Mouse (Mus musculus) embryonic stem cell, embryonic (primary cell): ENCODE measurements around the gene Gpr137c.

Experiments
- CTCF ChIA-PET, 4 experiments: fragments of 300-600 bp in 2 of 4; fragments of 350-600 bp in 2 of 4; sonication (Branson Sonifier 250); formaldehyde crosslinking; loops; one replicate each; lab custom pipeline; 2022; ENCODE audit warnings: inconsistent platforms in 2 of 4; lab: Charles Lee
- POLR2A ChIA-PET, 4 experiments: fragments of 300-600 bp in 2 of 4; fragments of 350-600 bp in 2 of 4; sonication (Branson Sonifier 250); formaldehyde crosslinking; loops; one replicate each; lab custom pipeline; 2022; ENCODE audit warnings: antibody characterized with exemption in 4 of 4, inconsistent platforms in 1 of 4; lab: Charles Lee

Gene Gpr137c

GRCm38 (mm10) chr14:45319237-45319610 lies 99.7 kb downstream of the Gpr137c start:
- POLR2A ChIA-PET, result interaction anchor here in 3 of 4 experiments (0.6 to 5.4 kb wide), 32 partner anchors 8 to 339 kb away, joined by 3 to 100 read pairs (median 5); partner anchors contain the start of genes Psmc6 (in 3 of the 3), Gpr137c (in 2 of the 3), Styx (in 2 of the 3) and Txndc16 (in 2 of the 3)
- CTCF ChIA-PET, result interaction anchor here (0.7 to 4.7 kb wide), 4 partner anchors 10 kb away, joined by 4 to 67 read pairs (median 28); partner anchors contain the start of gene Psmc6 (in 4 of the 4)

- ChIA-PET POLR2A (interaction anchor here in 3 of 4 experiments (1.0 to 5.4 kb wide), 9 partner anchors 9 to 66 kb away, joined by 3 to 100 read pairs (median 15); partner anchors contain the start of genes Psmc6 (in 2 of the 3) and Styx (in 2 of the 3)), CTCF (interaction anchor here (0.6 to 4.7 kb wide), 4 partner anchors 9 to 17 kb away, joined by 3 to 67 read pairs (median 23); partner anchors contain the start of gene Psmc6 (in 3 of the 4))
Measured at GRCm38 (mm10) chr14:45320111-45320510, 100.6 kb downstream of the Gpr137c start.

DNA sequence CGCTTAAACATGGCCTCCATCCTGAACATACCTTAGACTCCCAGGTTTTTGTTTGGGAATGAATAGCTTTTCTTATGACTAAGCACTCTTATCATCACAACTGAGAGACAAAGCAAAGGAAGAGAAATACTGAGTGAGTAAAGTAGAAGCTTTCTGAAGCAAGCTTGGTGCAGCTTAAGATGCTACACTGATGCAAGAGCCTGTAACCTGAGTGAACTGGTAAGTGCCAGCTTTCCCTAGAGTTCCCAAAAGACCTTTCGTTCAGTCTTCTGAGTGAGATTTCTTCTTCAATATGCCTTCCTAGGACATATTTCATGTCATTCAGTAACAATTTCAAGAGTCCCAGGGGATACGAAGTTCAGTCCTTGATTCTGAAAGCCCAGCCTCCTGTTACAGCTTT lies 101.5 kb downstream of the Gpr137c start:
- CTCF ChIA-PET, result interaction anchor here (0.6 to 4.7 kb wide), 4 partner anchors 8 to 16 kb away, joined by 5 to 67 read pairs (median 26); partner anchors contain the start of gene Psmc6 (in 3 of the 4)
- POLR2A ChIA-PET, result interaction anchor here in 3 of 4 experiments (0.8 to 4.9 kb wide), 10 partner anchors 8 to 102 kb away, joined by 3 to 100 read pairs (median 6); partner anchors contain the start of genes Psmc6 (in 3 of the 3), Styx (in 2 of the 3) and Gpr137c (in 1 of the 3)

GRCm38 (mm10) chr14:45321622-45322021 lies 102.1 kb downstream of the Gpr137c start:
- ChIA-PET POLR2A (interaction anchor here in 3 of 4 experiments (0.8 to 4.9 kb wide), 8 partner anchors 8 to 102 kb away, joined by 3 to 62 read pairs (median 5); partner anchors contain the start of genes Psmc6 (in 2 of the 3), Gpr137c (in 1 of the 3) and Styx (in 1 of the 3)), CTCF (interaction anchor here in 3 of 4 experiments (0.6 to 4.7 kb wide), 4 partner anchors 8 to 101 kb away, joined by 3 to 67 read pairs (median 22); partner anchors contain the start of gene Psmc6 (in 2 of the 3))

- CTCF ChIA-PET, result no interaction called here
- POLR2A ChIA-PET, result interaction anchor here in 2 of 4 experiments (1.2 to 2.7 kb wide), 2 partner anchors 10 to 28 kb away, joined by 3 to 10 read pairs; partner anchors contain the start of gene Styx (in 1 of the 2)
Measured at GRCm38 (mm10) chr14:45322450-45322849, 102.9 kb downstream of the Gpr137c start.

DNA sequence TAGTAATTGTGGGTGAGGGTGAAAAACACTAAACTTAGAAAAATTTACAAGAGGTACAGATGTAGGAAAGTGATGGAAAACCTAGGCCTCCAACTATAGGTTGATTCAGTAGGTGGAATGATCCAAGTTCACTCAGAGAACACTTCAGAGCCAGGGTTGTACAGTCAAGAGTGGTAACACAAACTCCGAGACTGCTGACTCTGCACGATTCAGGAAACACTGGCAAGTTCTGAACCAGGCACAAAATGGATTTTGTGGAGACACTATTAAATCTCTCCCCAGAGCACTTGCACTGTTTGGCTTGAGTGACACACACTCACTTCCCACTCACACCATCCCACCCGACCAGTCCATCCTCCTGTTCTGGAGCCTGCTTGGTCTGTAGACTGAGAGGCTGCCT lies 103.8 kb downstream of the Gpr137c start:
- ChIA-PET POLR2A (interaction anchor here in 1 of 4 experiments (2.7 kb wide), 1 partner anchor 11 kb away, joined by 10 read pairs; no protein-coding TSS in a partner anchor), CTCF (no interaction called here)

DNA sequence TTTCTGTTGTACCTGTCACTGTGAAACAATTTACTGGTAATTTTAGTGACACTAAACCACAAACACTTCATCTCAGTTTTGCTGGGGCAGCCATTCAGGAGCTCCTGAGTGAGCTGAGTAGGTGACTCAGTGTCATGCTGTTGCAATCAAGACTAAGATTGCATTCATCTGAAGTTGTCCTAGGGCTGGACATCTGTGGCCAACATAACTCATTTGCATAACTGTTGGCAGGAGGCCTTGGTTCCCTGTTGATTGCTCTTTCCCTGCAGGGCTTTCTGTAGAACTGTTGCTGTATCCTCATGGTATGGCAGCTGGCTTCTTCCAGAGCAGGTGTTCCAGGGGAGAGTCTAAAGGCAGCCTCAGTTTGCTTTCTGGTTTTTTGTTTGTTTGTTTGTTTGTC lies 106.0 kb downstream of the Gpr137c start:
- ChIA-PET CTCF (interaction anchor here in 3 of 4 experiments (0.5 to 1.8 kb wide), 3 partner anchors 25 to 108 kb away, joined by 3 to 7 read pairs (median 4); partner anchors contain the start of gene Styx (in 1 of the 3)), POLR2A (interaction anchor here in 3 of 4 experiments (0.7 to 2.1 kb wide), 12 partner anchors 9 to 120 kb away, joined by 3 to 5 read pairs (median 3); partner anchors contain the start of genes Styx (in 1 of the 3) and Txndc16 (in 1 of the 3))

- ChIA-PET POLR2A (interaction anchor here (0.6 to 11.0 kb wide), 26 partner anchors 9 to 329 kb away, joined by 3 to 207 read pairs (median 14); partner anchors contain the start of genes Ero1l (in 3 of the 4), Gpr137c (in 2 of the 4), Styx (in 2 of the 4) and Txndc16 (in 1 of the 4)), CTCF (interaction anchor here (0.6 to 2.5 kb wide), 23 partner anchors 9 to 329 kb away, joined by 3 to 67 read pairs (median 6); partner anchors contain the start of genes Ero1l (in 3 of the 4), Styx (in 2 of the 4) and Ddhd1 (in 1 of the 4))
Measured at GRCm38 (mm10) chr14:45328072-45328713, 108.7 kb downstream of the Gpr137c start.

GRCm38 (mm10) chr14:45329018-45329588 lies 109.6 kb downstream of the Gpr137c start:
- ChIA-PET POLR2A (interaction anchor here (0.6 to 11.0 kb wide), 62 partner anchors 8 to 1746 kb away, joined by 3 to 207 read pairs (median 6); partner anchors contain the start of genes Ero1l (in 3 of the 4), Gpr137c (in 3 of the 4), Styx (in 3 of the 4) and Ddhd1 (in 1 of the 4)), CTCF (interaction anchor here (0.5 to 2.5 kb wide), 58 partner anchors 8 to 1447 kb away, joined by 3 to 67 read pairs (median 4); partner anchors contain the start of genes Ero1l (in 3 of the 4), Styx (in 3 of the 4) and Ddhd1 (in 1 of the 4))

DNA sequence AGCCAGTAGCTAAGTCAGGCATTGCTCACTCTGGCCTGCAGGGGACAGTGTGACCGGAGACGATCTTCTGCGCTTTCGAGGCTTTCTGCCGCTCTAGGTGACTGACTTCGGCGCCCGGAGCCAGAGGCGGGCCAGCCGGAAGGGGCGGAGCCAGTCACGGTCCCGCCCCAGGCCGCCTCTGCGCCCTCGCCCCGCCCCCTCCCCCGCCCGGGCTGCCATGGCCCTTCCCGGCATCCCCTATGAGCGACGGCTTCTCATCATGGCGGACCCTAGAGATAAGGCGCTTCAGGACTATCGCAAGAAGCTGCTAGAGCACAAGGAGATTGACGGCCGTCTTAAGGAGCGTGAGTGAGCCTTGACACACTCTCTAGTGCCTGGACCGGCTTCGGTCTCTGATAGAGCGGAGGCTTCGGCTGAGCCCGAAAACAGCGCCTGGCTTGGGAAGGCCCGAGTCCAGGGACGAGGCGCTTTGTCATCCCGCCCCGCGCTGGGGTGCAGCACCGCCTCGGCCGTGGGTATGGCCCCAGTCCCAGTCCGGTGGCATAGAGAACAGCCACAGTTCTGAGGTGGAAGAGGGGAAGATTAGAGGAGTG lies 110.2 kb downstream of the Gpr137c start, which contains the start of gene Psmc6:
Gene Psmc6, plus strand, starts transcription at position 200 of the 593 bp plus-strand sequence.
- ChIA-PET POLR2A (interaction anchor here (0.6 to 11.0 kb wide), 65 partner anchors 8 to 1746 kb away, joined by 3 to 207 read pairs (median 5); partner anchors contain the start of genes Styx (in 4 of the 4), Ero1l (in 3 of the 4), Gpr137c (in 3 of the 4) and Ddhd1 (in 1 of the 4)), CTCF (interaction anchor here (0.5 to 2.5 kb wide), 51 partner anchors 9 to 1056 kb away, joined by 3 to 67 read pairs (median 4); partner anchors contain the start of genes Ero1l (in 3 of the 4), Styx (in 3 of the 4) and Ddhd1 (in 1 of the 4))
